Mouse (Mus musculus) leukemia stem cell, adult 10-12 weeks (primary cell): ENCODE results near the gene Rrp7a. TPM values are rescaled to one million over a fixed set of nuclear protein-coding genes. Genes with fewer than 3 reads are reported as not detected.

Source experiments
- polyA plus RNA-seq: library from polyadenylated mRNA; stranded (reverse); fragments of >175 nt; gene quantifications from 2 replicates; pipeline ENCODE4 v1.2.3, GENCODE M21; 2012; ENCODE audit warnings: low replicate concordance

Rrp7a gene
- 43.3 and 127 TPM in 2 replicates for polyA plus RNA-seq

DNA sequence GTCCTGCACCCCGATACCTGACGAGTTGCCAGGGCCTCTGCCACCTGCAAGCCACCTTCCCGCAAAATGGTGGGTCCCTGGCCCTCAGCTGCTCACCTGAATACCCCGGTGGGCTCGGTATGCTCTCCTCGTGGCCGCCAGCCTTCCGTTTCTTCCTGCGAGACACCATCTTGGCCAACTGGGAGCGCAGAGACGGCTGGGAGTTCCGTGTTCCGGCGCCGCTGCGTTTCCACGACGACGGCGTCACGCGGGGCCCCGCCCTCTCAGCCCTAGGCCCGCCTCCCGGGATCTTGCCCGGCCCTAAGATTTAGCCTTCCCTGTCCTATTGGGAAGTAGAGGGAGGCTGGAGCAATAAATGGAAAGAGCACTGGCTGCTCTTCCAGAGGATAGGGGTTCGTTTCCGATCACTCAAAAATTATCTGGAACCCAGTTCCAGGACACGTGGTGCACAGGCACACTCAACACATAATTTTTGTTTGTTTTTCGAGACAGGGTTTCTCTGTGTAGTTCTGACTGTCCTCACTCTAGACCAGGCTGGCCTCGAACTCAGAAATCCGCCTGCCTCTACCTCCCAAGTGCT, at the start of gene Rrp7a:
Gene Rrp7a, minus strand, starts transcription at position 236 of the 580 bp plus-strand sequence.

DNA sequence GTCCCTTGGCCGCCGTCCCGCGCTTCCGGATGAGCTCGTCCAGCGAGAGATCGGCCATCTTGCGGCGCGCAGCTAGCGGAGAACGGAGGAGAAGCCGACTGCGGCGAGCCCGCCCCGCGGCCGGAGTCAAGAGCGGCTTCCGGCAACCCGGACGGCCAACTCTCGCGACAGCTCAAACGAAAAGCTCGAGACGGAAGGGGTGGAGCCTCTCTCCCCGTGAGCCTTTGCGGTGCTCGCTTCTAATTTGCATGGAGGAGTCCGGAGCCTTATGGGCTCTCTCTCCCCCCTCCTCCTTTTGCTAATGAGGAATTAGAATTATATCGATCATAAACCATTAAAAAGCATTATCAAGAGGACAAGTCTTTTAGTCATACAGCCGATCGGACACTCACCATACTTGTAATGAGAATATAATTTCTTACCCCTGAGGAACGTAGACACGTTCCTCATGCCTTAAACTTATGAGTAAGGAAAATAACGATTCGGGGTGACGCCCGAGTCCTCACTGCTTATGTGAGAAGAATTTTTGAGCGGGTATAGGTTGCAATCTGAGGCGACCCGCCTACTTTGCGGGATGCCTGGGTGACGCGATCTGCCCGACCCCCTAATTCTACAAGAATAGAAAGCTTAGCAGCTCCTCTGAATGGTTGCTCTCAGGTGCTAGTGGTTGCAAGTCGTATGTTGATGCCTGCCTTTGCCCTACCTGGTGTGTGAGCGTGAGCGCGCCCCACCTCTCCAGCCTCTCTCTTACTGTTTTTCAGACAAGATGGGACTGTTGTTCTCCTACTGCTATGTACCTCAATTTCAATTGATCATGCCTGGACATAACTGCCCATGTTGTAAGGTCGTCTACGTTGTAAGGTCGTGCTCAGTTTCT, 26.8 kb upstream of the Rrp7a start, which contains the start of gene Poldip3:
Gene Poldip3, minus strand, starts transcription at position 189 of the 877 bp plus-strand sequence.

DNA sequence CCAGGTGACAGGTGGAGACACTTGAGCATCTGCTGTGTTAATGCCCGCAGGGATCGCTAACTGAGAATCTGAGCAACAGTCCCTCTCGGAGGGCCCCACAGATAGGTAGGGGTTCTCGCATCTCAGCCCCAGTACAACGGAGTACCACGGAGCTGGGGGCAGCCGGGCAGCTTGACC, 33.3 kb downstream of the Rrp7a start, which contains the start of gene Serhl:
Gene Serhl, plus strand, starts transcription at position 78 of the 177 bp plus-strand sequence.

Other genes starting within 250 kb of the Rrp7a start
- gene Tcf20, start 134.9 kb downstream of the Rrp7a start, polyA plus RNA-seq = 14.1 and 15.3 TPM in 2 replicates
- 2.2 and 3.7 TPM in 2 replicates for gene Nfam1, start 89.5 kb downstream of the Rrp7a start, polyA plus RNA-seq
- 2.3 and 5.1 TPM in 2 replicates for gene Serhl, start 33.3 kb downstream of the Rrp7a start, polyA plus RNA-seq
- gene Poldip3, start 26.6 kb upstream of the Rrp7a start, polyA plus RNA-seq = 133 and 155 TPM in 2 replicates
- 101 and 214 TPM in 2 replicates for gene Cyb5r3, start 49.8 kb upstream of the Rrp7a start, polyA plus RNA-seq
- 2.6 and 4.4 TPM in 2 replicates for gene A4galt, start 129.0 kb upstream of the Rrp7a start, polyA plus RNA-seq
- gene Arfgap3, start 227.4 kb upstream of the Rrp7a start, polyA plus RNA-seq = 4.6 and 8.6 TPM in 2 replicates